Mouse (Mus musculus) cerebellum, adult 2 months (tissue): ENCODE results near the gene Siglec1. TPM values are rescaled to one million over a fixed set of nuclear protein-coding genes. Genes with fewer than 3 reads are reported as not detected.

ENCODE experiments used
- DNase-seq, 2 experiments: peaks; one replicate each; pipeline ENCODE4 v3.0.0; 2021
- H3K27ac ChIP-seq: fragments of 200-500 bp; 2 replicates; pipeline ENCODE4 v1.5.1; 2012; ENCODE audit warnings: low read length, control low read depth, inconsistent platforms; ENCODE audit not compliant: insufficient read depth
- H3K27me3 ChIP-seq: fragments of 200-500 bp; 2 replicates; pipeline ENCODE4 v1.6.1; 2012; ENCODE audit warnings: inconsistent platforms, mild to moderate bottlenecking, low read length, moderate library complexity; ENCODE audit not compliant: control insufficient read depth, insufficient read depth
- H3K4me1 ChIP-seq: fragments of 200-500 bp; 2 replicates; pipeline ENCODE4 v1.6.1; 2011; ENCODE audit warnings: low read length; ENCODE audit not compliant: control insufficient read depth, insufficient read depth
- H3K4me3 ChIP-seq: fragments of 200-500 bp; replicated peaks from 2 replicates; pipeline ENCODE3; 2011; ENCODE audit warnings: mild to moderate bottlenecking, low read depth, low read length, control low read depth; ENCODE audit not compliant: insufficient read depth
- CTCF ChIP-seq: fragments of 200-500 bp; IDR thresholded peaks from 2 replicates; pipeline ENCODE4 v1.5.1; 2011; ENCODE audit warnings: low read depth, mild to moderate bottlenecking, control low read depth, low read length, moderate library complexity, borderline replicate concordance; ENCODE audit not compliant: insufficient read depth
- POLR2A ChIP-seq: fragments of 200-500 bp; IDR thresholded peaks from 2 replicates; pipeline ENCODE4 v1.6.1; 2011; ENCODE audit warnings: low read length, control low read depth, borderline replicate concordance; ENCODE audit not compliant: insufficient read depth
- WGBS: fragments of 180-500 bp; shearing (Covaris S2); methylation state at CpG from one replicate; pipeline ENCODE4 v1.1.7; 2018; 5-methylcytosine and 5-hydroxymethylcytosine counted together
- polyA plus RNA-seq: library from polyadenylated mRNA; depleted of rRNA; stranded (reverse); fragments of >200 nt; gene quantifications from 2 replicates; pipeline ENCODE4 v1.2.3, GENCODE M21; 2012

Gene Siglec1
- polyA plus RNA-seq, 1 experiment: 0.07 TPM

DNA sequence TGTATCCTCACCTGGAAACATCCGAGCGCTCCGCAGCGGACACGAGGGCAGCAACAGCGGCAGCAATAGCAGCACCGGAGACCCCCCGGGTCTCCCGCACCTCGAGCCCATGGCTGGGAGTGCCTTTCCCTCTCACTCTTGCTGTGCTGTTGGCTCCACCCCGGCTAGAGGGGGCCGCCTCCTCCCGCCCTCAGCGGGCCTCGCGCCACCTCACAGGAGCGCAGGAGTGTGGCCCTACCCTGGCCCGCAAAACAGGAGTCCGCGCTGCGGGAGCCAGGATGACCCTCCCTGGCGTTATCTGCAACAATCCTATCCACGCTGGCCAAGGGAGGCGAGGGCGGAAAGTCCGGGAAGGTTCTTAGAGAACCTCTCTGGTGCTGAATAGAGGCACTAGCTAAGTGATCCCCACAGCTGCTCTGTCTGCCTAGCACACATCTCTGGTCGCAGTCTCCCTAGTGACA, 23.1 kb downstream of the Siglec1 start, which contains the start of gene Adam33:
Gene Adam33 (minus strand): TSS at position 411 of the 461 bp plus-strand sequence.
- Histone ChIP-seq H3K4me1 (no peaks in the 10 kb centered on the region), H3K4me3 (no peak within 1 kb of the TSS), H3K27me3 (peaks cover 1% of the 10 kb centered on the region; the same call in 1 of the 2 replicates), H3K27ac (no peak within 1 kb of the TSS)
- no peak for TF ChIP-seq CTCF
- no peak for TF ChIP-seq POLR2A
- no peak for DNase-seq
- 4% methylated on average over 21 of the region's 27 CpGs for WGBS

GRCm38 (mm10) chr2:131061607-131062006, 25.0 kb downstream of the Siglec1 start:
- DNase-seq: no peak
- no peak overlapping the region for H3K27ac ChIP-seq
- H3K4me1 ChIP-seq: no peaks in the 10 kb centered on the region
- peaks cover 1% of the 10 kb centered on the region; the same call in 1 of the 2 replicates for H3K27me3 ChIP-seq
- no peak for TF ChIP-seq POLR2A
- TF ChIP-seq CTCF: no peak
- 48% methylated on average over 5 of the region's 5 CpGs for WGBS
- no peak overlapping the region for H3K4me3 ChIP-seq

- Histone ChIP-seq H3K4me1 (no peaks in the 10 kb centered on the region), H3K4me3 (no peak overlapping the region), H3K27me3 (peaks cover 1% of the 10 kb centered on the region; the same call in 1 of the 2 replicates), H3K27ac (no peak overlapping the region)
- WGBS: 57% methylated on average over 6 of the region's 6 CpGs
- no peak for DNase-seq
- TF ChIP-seq POLR2A: no peak
- TF ChIP-seq CTCF: no peak
Measured at GRCm38 (mm10) chr2:131060784-131061183, 25.8 kb downstream of the Siglec1 start.

GRCm38 (mm10) chr2:131059781-131060540, 26.6 kb downstream of the Siglec1 start:
- WGBS: 36% methylated on average over 9 of the region's 9 CpGs
- TF ChIP-seq POLR2A: no peak
- no peak for TF ChIP-seq CTCF
- H3K4me3 ChIP-seq: no peak overlapping the region
- peaks cover 1% of the 10 kb centered on the region; the same call in 1 of the 2 replicates for H3K27me3 ChIP-seq
- DNase-seq: no peak
- H3K27ac ChIP-seq: no peak overlapping the region
- peaks cover 1% of the 10 kb centered on the region; the same call in 1 of the 2 replicates for H3K4me1 ChIP-seq

DNA sequence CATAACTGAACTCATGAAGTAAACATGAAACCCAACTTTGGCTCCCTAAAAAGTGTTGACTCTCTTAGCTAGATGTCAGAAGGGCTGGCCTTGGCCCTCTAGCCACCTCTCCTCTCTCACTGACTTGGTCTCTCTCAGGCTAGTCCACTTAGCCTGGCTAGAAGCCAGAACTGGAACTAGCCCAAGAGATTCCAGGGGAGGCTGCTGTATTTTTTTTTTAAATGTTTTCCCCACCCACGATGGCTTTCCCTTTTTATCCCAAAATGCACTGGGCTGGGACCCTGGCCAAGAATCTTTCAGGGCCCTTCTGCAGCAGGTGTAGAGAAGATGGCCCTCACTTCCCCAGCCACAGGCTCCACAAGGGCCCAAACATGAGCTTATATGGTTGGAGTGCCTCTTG, 27.2 kb downstream of the Siglec1 start:
- H3K27me3 ChIP-seq: peaks cover 1% of the 10 kb centered on the region; the same call in 1 of the 2 replicates
- H3K27ac ChIP-seq: no peak overlapping the region
- TF ChIP-seq CTCF (no peak), POLR2A (no peak)
- H3K4me1 ChIP-seq: peaks cover 5% of the 10 kb centered on the region; the same call in 1 of the 2 replicates
- DNase-seq: peak in 1 of 2 experiments; percentile 4
- H3K4me3 ChIP-seq: no peak overlapping the region
- WGBS: 0% methylated on average over 1 of the region's 1 CpGs

- TF ChIP-seq CTCF (no peak), POLR2A (no peak)
- peaks cover 5% of the 10 kb centered on the region; the same call in 1 of the 2 replicates for H3K4me1 ChIP-seq
- no peak overlapping the region for H3K4me3 ChIP-seq
- no peak overlapping the region for H3K27ac ChIP-seq
- 94% methylated on average over 8 of the region's 8 CpGs for WGBS
- peaks cover 1% of the 10 kb centered on the region; the same call in 1 of the 2 replicates for H3K27me3 ChIP-seq
- no peak for DNase-seq
Measured at GRCm38 (mm10) chr2:131058672-131059071, 27.9 kb downstream of the Siglec1 start.

DNA sequence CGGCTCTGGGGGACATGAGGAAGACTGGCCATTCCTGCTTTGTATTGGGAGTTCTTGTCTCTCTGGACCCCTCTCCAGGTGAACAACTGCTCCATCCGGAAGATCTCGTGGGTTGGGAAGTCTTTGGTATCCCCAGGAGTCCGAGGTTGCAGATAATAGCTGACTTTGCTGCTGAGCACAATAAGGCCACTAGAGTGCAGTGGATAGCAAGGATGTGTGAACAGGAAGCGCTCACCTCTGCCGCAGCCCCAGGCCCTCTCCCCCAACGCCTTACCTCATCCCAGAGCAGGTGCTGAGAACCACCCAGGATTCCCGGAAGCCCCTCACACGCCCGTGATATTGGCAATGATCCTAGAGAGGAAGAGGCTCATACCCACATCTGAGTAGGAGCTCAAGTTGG, 30.4 kb downstream of the Siglec1 start:
- 4% methylated on average over 10 of the region's 10 CpGs for WGBS
- H3K27ac ChIP-seq: no peak overlapping the region
- DNase-seq: no peak
- no peaks in the 10 kb centered on the region; the same call in 1 of the 2 replicates for H3K27me3 ChIP-seq
- peaks cover 9% of the 10 kb centered on the region; the same call in 1 of the 2 replicates for H3K4me1 ChIP-seq
- TF ChIP-seq POLR2A: no peak
- peak; percentile 24; the same call in 1 of the 2 replicates for TF ChIP-seq CTCF
- no peak overlapping the region for H3K4me3 ChIP-seq
